Mouse (Mus musculus) adrenal gland, adult 18-20 months (tissue): ENCODE measurements around the gene Gm44511. TPM values are rescaled to one million over a fixed set of nuclear protein-coding genes. Genes with fewer than 3 reads are reported as not detected.
"Not testable (repeated sequence)": the region's sequence is repeated elsewhere in the genome, so short reads cannot be mapped to it uniquely, and the experiment has no call there.

ENCODE experiments used
- DNase-seq, 2 experiments: peaks; one replicate each; pipeline ENCODE4 v3.0.0; 2021 to 2022; ENCODE audit warnings: low spot score in 2 of 2
- total RNA-seq, 2 experiments: library from RNA; stranded (reverse); gene quantifications; 1 replicate in 1 of 2; 2 replicates in 1 of 2; pipeline ENCODE4 v1.2.3; 2021

Gm44511 gene
- total RNA-seq, 2 experiments from 2014 or later: not detected

DNA sequence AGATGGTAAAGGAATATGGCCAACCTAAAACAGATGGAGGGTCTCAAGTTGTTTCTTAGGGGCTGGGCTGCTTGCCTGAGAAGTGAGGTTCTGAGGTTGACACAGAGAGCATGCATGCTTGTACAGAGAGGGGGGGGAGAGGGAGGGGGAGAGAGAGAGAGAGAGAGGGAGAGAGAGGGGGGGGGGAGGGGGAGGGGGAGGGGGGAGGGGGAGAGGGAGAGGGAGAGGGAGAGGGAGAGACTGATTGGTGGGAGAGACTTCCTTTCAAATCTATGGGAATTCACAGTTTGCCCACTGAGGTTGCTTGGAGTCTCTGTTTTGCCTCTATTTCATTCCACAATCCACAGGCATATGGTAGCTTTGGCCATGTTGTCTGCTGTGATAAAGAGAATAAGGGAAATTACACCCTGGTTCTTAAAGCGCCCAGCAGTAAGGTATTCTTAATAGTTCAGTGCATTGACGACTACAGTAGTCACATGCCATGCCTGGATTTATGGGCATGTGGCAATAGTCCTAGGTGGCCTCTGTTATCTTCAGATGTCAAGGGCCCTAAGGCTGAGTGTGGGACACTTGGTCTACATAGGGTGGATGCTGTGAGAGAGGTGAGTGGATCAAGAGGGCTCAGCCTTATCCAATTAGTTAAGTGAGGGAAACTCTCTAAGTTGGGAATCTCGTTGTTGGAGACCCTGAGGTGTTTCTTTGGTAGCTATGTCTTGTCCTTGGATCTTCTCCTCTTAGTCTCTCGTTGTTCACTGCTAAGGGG lies 15.4 kb upstream of the Gm44511 start:
- no peak for DNase-seq

DNA sequence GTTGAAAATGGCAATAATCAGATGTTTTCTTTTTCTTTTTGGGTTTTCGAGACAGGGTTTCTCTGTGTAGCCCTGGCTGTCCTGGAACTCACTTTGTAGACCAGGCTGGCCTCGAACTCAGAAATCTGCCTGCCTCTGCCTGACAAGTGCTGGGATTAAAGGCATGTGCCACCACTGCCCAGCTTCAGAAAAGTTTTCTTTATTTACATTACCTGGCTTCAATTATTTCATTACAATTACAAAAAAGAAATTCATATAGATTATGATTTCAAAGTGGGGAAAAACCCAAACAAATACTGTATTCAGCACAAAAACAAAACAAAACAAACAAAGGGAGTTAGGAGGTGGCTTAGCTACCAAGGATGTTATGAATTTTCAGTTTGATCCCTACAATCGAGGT lies 14.6 kb upstream of the Gm44511 start:
- DNase-seq: not testable (repeated sequence)

DNA sequence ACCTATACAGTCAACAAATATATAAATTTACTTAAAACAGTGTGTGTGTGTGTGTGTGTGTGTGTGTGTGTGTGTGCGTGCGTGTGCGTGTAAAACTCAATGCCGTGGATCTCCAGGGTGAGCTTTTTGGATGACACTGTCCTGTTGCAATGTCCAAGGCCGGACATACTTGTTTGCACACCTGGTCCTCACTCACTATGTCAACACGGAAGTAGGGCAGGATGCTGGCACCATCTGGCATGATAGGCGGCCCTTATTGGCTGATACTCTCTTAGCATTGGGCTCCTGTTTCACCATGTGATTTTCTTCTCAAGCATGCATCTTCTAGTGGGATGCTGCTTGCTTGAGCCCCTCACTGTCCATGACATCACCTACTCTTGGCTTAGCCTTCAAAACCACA lies 13.8 kb upstream of the Gm44511 start:
- no peak for DNase-seq

DNA sequence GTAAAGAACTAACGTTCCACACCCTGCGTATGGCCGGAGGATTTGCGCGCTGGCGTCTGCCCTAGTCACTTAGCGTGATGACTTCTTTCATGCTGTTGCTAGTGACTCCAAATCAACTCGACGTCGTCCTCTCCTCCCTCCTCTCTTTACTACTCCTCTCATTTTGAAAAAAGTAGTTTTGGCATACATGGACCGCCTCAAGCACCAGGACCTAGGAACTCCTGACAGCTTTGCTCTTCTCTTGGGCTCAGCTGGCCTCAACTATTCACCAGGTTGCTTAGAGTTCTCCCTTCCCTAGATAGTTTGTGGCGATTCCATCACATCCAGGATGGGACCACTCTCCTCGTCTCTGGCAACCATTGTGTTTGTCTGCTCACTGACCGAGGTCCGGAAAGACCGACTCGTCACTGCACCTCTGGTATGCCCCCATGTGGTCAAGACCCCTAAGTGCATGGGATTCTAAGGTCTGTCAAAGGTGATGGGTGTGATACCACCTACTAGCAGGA lies 13.2 kb upstream of the Gm44511 start:
- peak; percentile 76 for DNase-seq

DNA sequence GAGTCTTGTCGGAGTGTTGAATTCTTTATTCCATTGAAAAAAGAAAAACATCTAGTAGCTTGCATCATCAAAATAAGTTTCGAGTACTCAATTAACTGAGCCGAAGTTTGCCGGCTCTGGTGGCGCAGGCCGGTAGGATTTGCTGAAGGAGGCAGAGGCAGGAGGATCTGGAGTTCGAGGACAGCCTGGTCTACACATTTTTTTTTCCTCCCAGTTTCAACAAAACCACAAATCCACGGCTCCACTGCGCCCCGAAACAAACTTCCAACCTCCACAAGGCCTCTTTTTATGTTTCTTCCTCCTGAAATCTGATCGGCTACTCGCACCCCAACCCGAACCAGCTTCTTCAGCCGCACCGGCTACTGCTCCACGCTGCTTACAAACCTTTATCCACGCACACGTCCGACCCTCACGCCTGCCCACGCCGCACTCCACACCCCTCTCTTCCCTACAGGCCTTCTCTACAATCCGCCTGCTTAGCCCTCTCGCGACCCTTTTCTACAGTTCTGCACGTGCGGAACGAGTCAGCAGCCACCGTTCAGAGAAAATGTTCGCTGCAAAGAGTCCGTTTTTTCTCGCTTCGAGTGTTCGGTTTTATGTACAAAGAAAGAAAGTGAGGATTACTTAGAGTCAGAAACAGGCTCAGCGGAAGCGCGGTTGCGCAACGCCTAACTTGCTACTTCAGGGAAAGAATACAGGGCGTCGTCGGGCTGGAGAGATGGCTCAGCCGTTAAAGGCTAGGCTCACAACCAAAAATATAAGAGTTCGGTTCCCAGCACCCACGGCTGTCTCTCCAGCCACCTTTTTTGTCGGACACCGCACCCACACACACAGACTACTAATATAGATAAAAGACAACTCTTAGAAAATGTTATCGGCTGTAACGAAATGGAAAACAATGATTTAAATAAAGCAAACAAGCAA lies 12.5 kb upstream of the Gm44511 start:
- DNase-seq: peak; percentile 90 to 92

DNA sequence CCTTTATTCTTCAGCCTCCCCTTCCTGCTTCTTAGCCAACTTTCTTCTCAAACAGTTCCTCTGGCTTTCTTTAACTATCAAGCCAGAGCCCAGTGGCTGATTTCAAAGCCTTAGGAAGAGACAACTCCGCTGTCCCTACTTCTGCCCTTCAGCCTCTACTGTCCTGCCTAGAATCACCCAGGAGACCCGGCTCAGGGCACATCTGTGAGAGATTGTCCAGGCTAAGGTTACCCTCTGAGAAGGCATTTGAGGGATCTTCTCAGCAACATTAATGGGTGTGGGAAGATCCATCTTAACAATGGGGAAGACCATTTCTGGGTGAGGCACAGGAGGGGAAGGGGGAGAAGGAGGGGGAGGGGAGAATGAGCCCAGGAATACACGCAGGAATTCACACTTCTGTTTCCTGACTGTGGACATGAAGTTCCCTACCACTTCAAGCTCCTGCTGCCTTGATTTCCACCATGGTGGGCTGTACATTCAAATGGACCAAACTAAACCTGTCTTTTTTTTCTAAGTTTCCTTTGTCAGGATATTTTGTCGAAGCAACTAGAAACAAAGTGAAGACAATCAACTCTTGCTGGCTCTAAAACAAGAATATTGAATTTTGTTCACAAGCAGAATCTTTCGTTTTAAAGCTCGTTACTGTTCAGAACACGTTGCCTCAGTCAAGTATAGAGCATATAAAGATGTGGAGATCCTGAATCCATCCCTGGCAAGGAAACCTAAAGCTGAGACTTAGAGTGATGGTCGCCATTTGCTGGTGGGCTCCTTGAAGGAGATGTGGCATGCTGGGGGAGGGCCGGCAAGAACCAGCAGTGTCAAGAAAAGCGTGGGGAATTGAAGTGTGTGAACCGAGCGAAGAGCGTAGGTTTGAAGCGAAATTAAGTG lies 11.6 kb upstream of the Gm44511 start:
- DNase-seq: no peak

DNA sequence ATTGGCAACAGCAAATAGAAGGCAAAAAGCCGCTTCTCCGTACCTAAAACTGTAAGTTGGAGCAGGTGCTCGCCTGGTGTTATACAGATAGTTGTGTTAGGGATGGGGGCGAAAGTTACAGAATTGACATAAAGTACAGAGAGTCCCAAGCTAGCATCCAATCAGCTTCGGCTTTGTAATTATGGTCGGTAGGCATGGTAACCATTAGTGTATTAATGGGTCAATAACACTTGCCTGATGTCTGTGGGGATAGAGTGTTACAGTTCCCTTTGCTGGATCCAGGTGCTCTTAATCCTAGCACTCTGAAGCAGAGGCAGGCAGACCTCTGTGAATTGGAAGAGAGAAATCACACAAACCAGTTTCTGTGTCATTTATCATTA lies 10.8 kb upstream of the Gm44511 start:
- DNase-seq: no peak

DNA sequence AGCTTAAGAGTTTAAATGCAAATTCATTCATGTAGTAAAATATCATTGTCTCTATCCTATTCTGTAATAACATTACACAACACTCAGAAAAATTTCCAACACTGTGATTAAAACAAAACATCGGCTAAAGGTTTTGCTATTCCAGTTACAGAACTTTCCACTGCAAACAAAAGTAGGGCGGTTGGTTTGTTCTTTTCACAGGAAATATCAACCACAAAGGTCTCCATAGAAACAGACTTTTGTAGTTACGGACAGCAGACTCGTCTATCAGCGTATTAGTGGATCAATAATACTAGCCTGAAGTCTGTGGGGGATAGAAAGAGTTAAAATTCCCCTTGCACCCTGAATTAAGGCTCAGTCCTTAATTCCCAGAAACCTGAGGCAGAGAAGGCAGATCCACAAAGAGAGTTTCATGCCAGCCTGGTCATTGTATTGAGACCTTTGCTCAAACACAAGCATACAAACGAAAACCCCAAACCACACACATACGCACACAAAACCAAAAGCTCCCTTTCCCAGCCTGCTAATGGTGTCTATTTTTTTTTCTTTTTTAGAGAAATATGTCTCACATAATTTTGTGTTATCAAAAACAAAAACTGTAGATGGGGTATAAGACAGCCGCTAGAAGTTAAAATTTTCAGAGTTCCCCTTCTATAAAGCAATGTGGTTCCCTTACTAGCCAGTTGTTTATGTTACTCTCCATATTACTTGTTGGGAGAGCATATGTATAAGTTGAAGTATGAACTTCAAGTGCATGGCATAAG lies 10.3 kb upstream of the Gm44511 start:
- no peak for DNase-seq

DNA sequence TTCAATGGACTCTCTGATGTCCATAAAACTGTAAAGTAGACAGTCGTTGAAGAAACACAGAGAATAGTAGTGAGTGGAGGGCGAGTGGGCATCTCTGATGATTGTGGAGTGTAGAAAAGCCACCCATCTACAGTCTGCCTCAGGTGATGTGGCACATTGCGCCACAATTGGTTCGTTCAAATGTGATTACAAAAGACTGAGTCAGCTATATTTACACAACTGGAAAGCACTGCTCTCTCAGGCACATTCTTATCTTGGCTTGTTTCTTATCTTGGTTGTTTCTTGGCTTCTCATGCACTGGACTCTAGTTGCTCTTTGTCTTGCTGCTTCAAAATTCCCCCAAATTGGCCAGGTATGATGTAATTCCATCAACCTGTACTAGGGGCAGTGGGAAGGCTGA lies 9.5 kb upstream of the Gm44511 start:
- DNase-seq: no peak

DNA sequence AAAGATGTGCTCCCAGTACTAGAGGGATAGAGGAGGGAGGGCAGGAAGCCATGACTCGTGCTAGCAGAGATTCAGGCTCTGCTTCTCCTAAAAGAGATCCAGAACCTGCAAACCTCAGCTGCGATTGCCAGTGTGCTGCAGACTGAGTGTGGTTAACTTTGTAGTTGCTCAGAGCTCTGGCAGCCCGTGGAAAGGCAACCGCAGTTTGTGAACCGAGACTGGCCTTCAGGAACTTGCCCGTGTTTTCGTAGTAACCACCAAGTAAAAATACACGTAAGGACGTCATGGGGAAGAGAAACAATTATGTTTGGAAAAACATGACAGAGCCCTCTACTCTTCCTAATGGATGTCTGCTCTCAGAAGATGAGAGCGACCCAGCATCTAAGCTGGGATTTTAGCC lies 6.9 kb upstream of the Gm44511 start:
- DNase-seq: no peak

DNA sequence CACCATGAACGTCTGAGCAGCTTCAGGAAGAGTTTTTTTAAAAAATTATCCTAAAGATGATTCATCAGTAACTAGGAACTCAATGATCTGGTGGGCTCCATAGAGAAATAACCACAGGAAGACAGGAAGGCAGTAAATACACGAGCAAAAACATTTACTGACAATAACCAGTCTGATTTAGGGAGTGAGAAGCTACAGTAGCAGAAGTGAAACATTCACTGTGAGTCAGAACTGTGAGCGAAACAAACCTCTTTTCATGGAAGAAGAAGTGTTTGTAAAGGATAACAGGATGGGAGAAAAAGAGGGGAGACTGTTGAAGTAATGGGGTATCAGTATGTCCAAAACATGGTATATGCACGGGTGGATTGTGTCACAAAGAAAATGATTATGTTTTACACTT lies 3.7 kb upstream of the Gm44511 start:
- DNase-seq: no peak

DNA sequence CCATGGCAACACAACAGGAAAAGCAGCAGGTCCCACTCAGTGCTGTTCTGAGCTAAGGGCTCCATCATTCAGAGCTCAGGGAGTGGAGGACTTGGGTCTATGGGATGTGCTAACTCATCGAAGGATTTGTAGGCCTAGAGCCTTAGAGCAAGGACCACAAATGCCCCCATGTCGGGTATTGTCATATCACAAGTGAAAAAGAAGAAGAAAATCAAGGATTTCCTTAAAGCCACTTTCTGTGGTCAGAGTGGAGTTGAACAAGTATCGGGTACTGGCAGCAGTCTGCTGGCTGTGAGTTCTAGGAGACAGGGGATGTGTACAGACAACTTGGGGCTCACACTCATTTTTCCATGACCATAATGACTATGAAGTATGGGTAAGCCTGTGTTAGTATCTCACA lies 666 bp upstream of the Gm44511 start:
- no peak for DNase-seq

DNA sequence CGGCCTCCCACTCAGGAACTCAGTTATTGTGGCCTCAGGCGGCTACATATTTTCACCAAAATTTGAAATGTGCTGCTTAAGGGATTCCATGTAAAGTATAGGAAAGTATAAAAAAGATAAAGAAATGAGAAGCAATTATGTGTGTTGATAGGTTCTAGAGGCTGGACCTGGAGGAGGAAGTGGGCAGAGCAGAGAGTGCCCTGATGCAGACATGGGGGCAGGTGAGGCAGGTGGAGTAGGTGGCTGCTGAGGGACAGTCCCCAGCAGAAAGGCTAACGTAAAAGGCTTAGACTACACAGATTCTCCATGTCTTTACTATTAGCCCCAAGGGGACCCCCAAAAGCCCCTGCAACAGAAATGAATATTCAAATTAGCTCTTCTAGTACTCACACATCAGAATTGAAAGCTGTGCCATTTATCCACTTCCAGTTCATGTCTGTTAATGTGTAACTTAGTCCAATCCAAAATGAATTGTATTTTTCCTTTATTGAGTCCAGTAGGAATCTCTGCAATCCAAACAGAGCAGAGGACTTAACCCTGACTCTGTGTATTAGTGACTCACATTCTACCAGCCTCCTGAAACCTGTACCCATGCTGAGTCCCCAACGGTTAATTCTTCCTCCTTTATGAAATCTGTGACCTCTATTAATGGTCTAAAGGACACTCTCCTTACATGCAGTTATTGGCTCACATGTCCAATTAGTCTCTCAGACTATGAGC lies 7.9 kb downstream of the Gm44511 start:
- DNase-seq: no peak

DNA sequence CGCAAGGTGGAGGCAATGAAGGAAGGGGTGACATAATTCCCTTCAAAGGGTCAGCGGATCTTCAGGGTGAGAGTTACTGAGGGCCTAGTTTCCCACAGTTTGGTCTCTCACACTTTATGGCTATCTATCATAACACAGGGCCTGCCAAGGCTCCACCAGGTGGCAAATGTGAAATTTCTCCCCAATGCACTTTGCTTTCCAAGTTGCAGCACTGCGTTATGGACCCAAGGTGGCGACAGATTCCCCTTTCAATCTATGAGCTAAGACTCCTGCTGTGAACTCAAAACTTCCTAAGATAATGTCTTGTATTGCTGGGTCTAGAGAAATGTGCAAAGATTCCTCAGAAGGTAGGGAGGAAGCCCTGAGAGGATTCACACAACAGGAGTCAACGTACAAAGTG lies 17.6 kb downstream of the Gm44511 start:
- DNase-seq: no peak

DNA sequence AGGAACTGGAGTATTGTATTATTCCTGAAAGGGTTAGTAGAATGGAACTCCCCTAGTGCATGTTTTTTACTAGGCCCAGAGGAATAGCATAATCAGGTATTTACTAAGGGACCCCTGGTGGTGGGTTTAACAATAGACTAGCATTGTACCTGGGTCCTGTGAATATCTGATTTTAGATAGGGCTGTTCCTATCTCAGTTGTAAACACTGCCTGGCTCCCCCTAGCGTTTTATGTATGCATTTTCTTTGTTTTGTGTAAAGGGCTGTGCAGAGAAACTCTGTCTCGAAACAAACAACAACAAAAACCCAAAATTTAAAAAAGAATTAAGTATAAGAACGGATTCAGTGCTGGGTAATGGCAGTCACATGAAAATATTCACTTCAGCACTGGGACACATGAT lies 19.1 kb downstream of the Gm44511 start:
- no peak for DNase-seq

DNA sequence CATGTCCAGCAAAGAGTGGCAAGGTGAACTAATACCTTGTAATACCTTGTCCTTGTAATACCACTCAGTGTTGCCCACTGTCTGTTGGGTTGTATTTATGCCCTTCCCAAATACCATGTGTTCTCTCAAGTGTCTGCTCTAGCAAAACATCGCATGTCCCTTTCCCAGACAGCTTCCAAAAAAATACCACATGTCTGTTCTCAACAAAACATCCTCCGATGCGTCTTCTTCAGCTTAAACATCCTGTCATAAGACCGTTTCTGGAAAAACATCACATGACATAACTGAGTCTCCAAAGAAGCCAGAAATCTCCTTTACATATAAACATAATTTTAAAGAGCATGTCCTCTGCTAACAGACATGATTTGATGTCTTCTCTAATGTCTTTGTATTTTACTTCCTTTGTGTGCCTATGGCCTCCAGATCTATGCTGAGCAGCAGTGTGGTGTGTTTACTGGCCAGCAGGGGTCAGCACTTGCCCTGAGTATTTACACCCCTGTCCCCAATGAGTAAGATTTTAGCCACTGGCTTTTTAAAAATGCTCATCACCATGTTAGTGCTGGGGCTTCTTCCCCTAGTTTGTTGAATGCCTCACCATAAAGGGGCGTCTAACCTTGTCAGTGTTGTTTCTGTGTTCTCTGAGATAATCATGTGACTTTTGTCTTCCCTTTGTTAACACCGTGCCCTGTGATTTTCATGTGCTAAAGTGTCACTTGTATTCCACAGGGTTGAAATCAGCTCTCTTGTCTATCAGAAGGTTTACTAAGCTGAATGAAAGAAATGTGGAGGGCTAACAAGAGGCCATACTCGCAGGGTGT lies 21.1 kb downstream of the Gm44511 start:
- DNase-seq: peak; percentile 43 to 52

DNA sequence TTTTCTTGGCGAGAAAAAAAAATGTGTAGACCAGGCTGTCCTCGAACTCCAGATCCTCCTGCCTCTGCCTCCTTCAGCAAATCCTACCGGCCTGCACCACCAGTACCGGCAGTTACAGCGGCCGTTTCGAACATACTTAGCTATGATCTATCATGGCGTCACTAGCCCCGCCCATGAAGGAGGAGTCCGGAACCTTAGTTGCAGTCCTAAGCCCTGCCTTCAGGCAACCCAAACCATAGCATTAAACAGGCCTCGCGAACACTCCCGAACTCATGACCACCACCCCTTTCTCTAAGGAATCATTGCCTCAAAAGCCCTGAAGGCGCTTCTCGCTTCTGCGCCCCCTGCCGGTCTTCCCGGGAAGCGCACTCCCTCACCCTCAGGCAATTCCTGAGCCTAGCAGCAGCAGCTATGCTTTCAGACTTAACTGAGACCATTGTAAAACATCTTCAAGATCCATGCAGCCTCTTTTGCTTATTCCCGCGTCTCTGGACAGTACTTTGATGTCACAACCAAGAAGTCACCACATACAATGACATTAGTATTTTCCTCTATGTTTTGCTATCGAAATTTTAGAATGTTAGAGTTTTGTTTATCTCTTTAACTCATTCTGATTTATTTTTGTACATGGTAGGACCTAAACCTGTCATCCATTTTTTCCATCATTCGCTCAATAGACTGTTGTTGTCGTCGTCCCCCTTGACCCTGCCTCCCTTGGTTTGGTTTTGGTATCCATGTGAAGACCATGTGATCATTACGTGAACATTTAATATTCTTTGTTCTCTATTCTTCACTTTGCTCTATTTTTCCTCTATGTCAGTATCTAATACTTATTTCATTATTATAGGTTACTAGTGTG lies 22.9 kb downstream of the Gm44511 start:
- DNase-seq: peak; percentile 94 to 95

DNA sequence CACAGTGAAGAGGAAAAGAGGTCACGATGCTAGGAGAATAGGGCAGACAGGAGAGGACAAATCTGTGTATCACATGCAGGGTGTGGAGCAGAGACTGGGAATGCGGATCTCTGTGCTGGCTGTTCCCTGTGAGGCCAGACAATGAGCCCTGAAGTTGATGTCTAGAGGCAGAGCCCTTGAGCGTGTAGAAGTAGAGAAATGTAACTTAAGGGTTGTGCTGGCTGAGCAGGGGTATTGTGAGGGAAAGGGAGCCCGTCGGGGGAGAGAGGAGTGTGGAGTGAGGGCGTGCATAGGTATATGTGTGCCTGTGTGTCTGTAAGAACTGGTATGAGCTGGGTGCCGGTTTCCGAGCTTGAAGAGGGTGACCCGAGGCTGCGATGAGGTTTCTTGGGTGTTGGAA lies 23.6 kb downstream of the Gm44511 start:
- peak in 1 of 2 experiments; percentile 19 for DNase-seq
